Mouse (Mus musculus) urinary bladder, postnatal 36 days (tissue): ENCODE results near the gene Gadd45g.

Source experiments
- DNase-seq, 2 experiments: peaks; one replicate each; pipeline ENCODE4 v3.0.0; 2022; ENCODE audit warnings: low spot score in 2 of 2, mixed read lengths in 1 of 2

Gene Gadd45g

GRCm38 (mm10) chr13:51846301-51846867 lies at the start of gene Gadd45g:
Gadd45g (plus strand) TSS chr13:51846678.
- DNase-seq = peak; percentile 91 to 95

- DNase-seq = no peak
Observed at GRCm38 (mm10) chr13:51797899-51798746, 48.4 kb upstream of the Gadd45g start.

GRCm38 (mm10) chr13:51799735-51800522 lies 46.5 kb upstream of the Gadd45g start:
- no peak for DNase-seq

GRCm38 (mm10) chr13:51800921-51801320 lies 45.6 kb upstream of the Gadd45g start:
- DNase-seq = no peak

- DNase-seq = no peak
Observed at GRCm38 (mm10) chr13:51805634-51806033, 40.8 kb upstream of the Gadd45g start.

GRCm38 (mm10) chr13:51806220-51806619 lies 40.3 kb upstream of the Gadd45g start:
- DNase-seq = no peak

- no peak for DNase-seq
Observed at GRCm38 (mm10) chr13:51808141-51808540, 38.3 kb upstream of the Gadd45g start.

- no peak for DNase-seq
Observed at GRCm38 (mm10) chr13:51813621-51814615, 32.6 kb upstream of the Gadd45g start.

- no peak for DNase-seq
Observed at GRCm38 (mm10) chr13:51814646-51815045, 31.8 kb upstream of the Gadd45g start.

GRCm38 (mm10) chr13:51815865-51816504 lies 30.5 kb upstream of the Gadd45g start:
- no peak for DNase-seq

- DNase-seq = no peak
Observed at GRCm38 (mm10) chr13:51816559-51817041, 29.9 kb upstream of the Gadd45g start.

GRCm38 (mm10) chr13:51818170-51818943 lies 28.1 kb upstream of the Gadd45g start:
- no peak for DNase-seq

- no peak for DNase-seq
Observed at GRCm38 (mm10) chr13:51818944-51819326, 27.5 kb upstream of the Gadd45g start.

- no peak for DNase-seq
Observed at GRCm38 (mm10) chr13:51819351-51819750, 27.1 kb upstream of the Gadd45g start.

- no peak for DNase-seq
Observed at GRCm38 (mm10) chr13:51821988-51822387, 24.5 kb upstream of the Gadd45g start.

- DNase-seq = no peak
Observed at GRCm38 (mm10) chr13:51823822-51824495, 22.5 kb upstream of the Gadd45g start.

- no peak for DNase-seq
Observed at GRCm38 (mm10) chr13:51830744-51831450, 15.6 kb upstream of the Gadd45g start.

GRCm38 (mm10) chr13:51832491-51832890 lies 14.0 kb upstream of the Gadd45g start:
- DNase-seq = no peak

- no peak for DNase-seq
Observed at GRCm38 (mm10) chr13:51833611-51834010, 12.9 kb upstream of the Gadd45g start.
